Mouse (Mus musculus) E14TG2a.4 (cell line): Measurements from ENCODE around the gene Gabarap.
"Not testable (repeated sequence)": the region's sequence is repeated elsewhere in the genome, so short reads cannot be mapped to it uniquely, and the experiment has no call there.

Experiments used
- H3K27me3 ChIP-seq: 2 replicates; pipeline ENCODE4 v1.6.1; 2014; ENCODE audit warnings: low read length, control low read depth; ENCODE audit not compliant: insufficient read depth
- H3K36me3 ChIP-seq: 2 replicates; pipeline ENCODE4 v1.6.1; 2014; ENCODE audit warnings: low read length, control low read depth; ENCODE audit not compliant: insufficient read depth
- H3K4me1 ChIP-seq: replicated peaks from 2 replicates; pipeline ENCODE4 v1.6.1; 2014; ENCODE audit warnings: low read depth, low read length, control low read depth
- H3K4me3 ChIP-seq: replicated peaks from 2 replicates; pipeline ENCODE4 v1.5.1; 2014; ENCODE audit warnings: mild to moderate bottlenecking, low read length
- H3K9me3 ChIP-seq: 2 replicates; pipeline ENCODE4 v1.6.1; 2014; ENCODE audit warnings: low read length, control low read depth
- CTCF ChIP-seq: conservative IDR thresholded peaks from 2 replicates; pipeline ENCODE4 v1.5.1; 2014; ENCODE audit warnings: low read length
- NANOG ChIP-seq: IDR thresholded peaks from 2 replicates; pipeline ENCODE4 v1.6.1; 2014; ENCODE audit warnings: borderline replicate concordance, low read length, mixed read lengths
- POU5F1 ChIP-seq: IDR thresholded peaks from 2 replicates; pipeline ENCODE4 v1.6.1; 2014; ENCODE audit warnings: low read length, borderline replicate concordance

Gabarap gene

DNA sequence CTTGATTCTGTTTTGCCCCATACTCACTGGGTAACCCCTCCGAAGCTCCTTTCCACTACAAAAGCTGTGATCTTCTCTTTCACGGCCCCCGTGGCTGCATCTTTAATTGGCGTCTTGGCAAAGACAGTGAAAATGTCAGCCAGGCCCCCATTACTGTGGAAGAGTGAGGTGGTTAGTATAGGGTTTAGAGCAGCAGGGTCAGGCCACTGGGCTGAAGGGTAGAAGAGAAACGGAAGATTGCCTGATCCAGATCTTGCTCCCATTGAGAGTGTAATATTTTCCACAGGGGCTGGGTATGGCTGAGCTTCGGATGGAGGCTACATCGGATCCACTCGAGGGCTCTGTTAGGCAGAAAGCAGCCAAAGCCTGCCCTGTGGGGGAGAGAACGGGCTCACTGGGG lies 22.0 kb downstream of the Gabarap start:
- H3K27me3 ChIP-seq: peaks cover 5% of the 10 kb centered on the region; the same call in 1 of the 2 replicates
- H3K9me3 ChIP-seq: no peaks in the 10 kb centered on the region
- H3K4me1 ChIP-seq: peaks cover 80% of the 10 kb centered on the region
- TF ChIP-seq CTCF: no peak
- TF ChIP-seq POU5F1: no peak
- TF ChIP-seq NANOG: no peak
- H3K4me3 ChIP-seq: no peak overlapping the region
- peaks cover 65% of the 10 kb centered on the region for H3K36me3 ChIP-seq

DNA sequence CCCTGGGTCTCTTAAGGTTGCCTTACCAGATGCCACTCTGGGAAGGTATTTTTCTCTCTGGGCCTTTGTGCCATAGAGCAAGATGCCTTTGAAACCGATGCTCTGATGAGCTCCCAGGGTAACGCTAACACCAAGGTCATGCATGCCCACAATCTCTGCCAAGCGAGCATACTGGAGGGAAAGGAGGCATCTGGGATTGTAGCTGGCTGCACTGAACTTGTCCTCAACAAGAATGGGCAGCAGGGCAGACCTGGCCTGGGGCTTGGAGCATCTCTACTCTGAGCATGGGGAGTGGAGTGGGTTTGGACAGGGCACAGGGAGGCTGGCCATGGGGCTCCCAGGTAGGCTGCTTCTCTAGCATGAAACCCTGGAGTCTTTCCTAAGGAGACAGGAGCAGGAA lies 22.5 kb downstream of the Gabarap start:
- Histone ChIP-seq H3K4me3 (no peak overlapping the region), H3K36me3 (peaks cover 60% of the 10 kb centered on the region), H3K4me1 (peaks cover 78% of the 10 kb centered on the region), H3K9me3 (no peaks in the 10 kb centered on the region), H3K27me3 (peaks cover 5% of the 10 kb centered on the region; the same call in 1 of the 2 replicates)
- no peak for TF ChIP-seq POU5F1
- TF ChIP-seq CTCF: no peak
- TF ChIP-seq NANOG: no peak

DNA sequence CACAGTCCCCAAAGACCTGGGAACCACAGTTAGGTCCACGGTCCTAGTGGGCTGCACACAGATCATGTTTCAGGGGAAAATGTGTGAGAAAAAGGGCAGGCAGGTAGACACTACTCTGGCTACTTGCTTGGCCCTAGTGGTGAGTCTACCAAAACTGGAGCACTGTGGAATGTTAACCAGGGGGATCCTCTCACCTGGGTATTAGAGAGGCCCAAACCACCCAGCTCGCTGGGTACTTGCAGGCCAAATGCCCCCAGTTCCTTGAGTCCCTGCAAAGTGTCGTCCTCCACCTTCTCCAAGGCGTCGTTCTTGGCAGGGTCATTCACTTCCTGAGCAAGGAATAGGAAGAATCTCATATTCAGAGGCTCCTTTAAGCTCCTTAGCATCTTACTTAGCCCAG lies 23.1 kb downstream of the Gabarap start:
- peaks cover 54% of the 10 kb centered on the region for H3K36me3 ChIP-seq
- no peaks in the 10 kb centered on the region for H3K9me3 ChIP-seq
- peaks cover 5% of the 10 kb centered on the region; the same call in 1 of the 2 replicates for H3K27me3 ChIP-seq
- TF ChIP-seq CTCF: no peak
- no peak for TF ChIP-seq NANOG
- TF ChIP-seq POU5F1: no peak
- H3K4me3 ChIP-seq: no peak overlapping the region
- peaks cover 78% of the 10 kb centered on the region for H3K4me1 ChIP-seq

DNA sequence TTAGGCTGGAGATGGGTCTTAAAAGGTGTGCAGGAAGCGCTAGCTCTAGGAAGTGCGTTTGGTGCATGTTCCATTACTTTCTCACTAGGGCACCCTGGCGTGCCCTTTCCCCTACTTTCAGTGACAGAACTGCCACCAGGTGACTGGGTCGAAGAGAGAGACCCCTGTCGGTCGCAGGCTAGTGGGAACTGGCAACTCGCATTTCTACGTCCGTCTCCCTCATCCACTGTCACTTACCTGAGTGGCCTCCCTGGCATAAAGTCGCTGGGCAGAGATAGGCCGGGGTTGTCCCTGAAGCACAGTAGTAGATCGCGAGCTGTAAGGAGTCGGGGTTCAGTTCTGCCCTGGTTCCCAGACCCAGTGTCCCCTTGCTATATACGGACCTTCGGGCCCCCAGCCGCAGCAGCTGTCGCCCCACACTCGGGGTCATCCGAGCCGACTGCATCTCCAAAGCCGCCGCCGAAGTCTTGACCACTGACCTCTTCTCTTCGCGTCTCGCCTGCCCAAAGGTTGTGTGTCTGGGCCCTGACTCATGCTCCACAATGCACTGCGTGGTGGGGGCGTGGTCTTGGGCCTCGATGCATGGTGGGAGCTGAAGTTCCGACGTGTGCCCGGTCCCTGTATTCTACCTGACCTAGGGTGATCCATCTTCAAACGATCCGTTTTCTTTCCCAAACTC lies 24.1 kb downstream of the Gabarap start, which contains the start of gene Acadvl:
Acadvl (minus strand) TSS at position 532 of the 679 bp plus-strand sequence.
- Histone ChIP-seq H3K4me1 (peaks cover 79% of the 10 kb centered on the region), H3K36me3 (peaks cover 44% of the 10 kb centered on the region), H3K27me3 (peaks cover 5% of the 10 kb centered on the region; the same call in 1 of the 2 replicates), H3K9me3 (no peaks in the 10 kb centered on the region), H3K4me3 (peak within 1 kb of the TSS; percentile 82)
- TF ChIP-seq NANOG: no peak
- TF ChIP-seq CTCF: no peak
- no peak for TF ChIP-seq POU5F1

DNA sequence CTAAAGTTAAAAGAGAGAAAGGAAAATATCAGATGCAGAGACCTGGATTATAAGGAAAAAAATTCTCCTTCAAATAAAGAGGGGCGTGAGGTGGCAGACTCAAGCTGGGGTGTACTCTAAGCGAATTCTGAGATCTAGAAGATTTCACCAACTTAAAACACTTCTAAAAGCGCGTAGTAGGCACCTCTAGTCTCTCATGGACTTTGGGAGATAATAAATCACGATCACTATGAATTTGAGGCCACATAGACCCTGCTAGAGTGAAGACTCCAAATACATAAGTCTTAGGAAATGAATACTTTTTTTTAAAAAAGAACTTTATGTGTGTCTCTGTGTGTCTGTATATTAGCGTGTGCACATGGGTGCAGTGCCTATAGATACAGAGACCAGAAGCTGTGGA lies 24.7 kb downstream of the Gabarap start:
- no peaks in the 10 kb centered on the region for H3K9me3 ChIP-seq

DNA sequence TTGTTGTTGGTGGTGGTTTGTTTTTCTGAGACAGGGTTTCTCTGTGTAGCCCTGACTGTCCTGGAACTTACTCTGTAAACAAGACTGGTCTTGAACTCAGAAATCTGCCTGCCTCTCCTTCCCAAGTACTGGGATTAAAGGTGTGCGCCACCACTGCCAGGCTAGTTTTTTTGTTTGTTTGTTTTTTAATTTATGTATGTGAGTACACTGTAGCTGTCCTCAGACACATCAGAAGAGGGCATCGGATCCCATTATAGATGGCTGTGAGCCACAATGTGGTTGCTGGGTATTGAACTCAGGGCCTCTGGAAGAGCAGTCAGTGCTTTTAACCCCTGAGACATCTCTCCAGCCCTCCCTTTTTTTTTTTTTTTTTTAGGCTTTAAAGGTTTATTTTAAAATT lies 25.2 kb downstream of the Gabarap start:
- Histone ChIP-seq H3K4me1 (peaks cover 77% of the 10 kb centered on the region), H3K36me3 (peaks cover 32% of the 10 kb centered on the region)
- not testable (repeated sequence) for H3K9me3 ChIP-seq, H3K27me3 ChIP-seq, H3K4me3 ChIP-seq

More for the DNA sequence above, 24.7 kb downstream of the Gabarap start:
- H3K36me3 ChIP-seq: peaks cover 37% of the 10 kb centered on the region
- H3K4me3 ChIP-seq: no peak overlapping the region
- H3K27me3 ChIP-seq: peaks cover 5% of the 10 kb centered on the region; the same call in 1 of the 2 replicates
- TF ChIP-seq CTCF: no peak
- TF ChIP-seq POU5F1: no peak
- TF ChIP-seq NANOG: no peak
- peaks cover 79% of the 10 kb centered on the region for H3K4me1 ChIP-seq

DNA sequence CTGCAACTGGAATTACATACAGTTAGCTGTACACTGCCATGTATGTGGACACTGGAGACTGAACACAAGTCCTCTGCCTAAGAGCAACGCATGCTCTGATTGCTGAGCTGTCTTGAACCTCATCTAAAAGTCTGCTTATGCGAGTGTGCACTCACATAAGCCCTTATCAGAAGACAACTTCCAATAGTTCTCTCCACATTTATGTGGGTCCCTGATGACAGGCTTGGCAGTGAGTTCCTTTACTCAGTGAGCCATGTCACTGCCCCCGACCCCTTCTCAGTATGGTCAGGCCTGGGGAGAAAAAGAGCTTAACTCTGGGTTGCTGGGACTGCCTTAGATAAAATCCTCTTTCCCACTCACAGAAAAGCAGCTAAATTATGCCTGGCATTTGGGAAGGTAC lies 25.7 kb downstream of the Gabarap start, which contains the start of gene Dlg4:
Dlg4 (plus strand) TSS at position 274 of the 400 bp plus-strand sequence.
- Histone ChIP-seq H3K4me3 (no peak within 1 kb of the TSS), H3K9me3 (no peaks in the 10 kb centered on the region)

DNA sequence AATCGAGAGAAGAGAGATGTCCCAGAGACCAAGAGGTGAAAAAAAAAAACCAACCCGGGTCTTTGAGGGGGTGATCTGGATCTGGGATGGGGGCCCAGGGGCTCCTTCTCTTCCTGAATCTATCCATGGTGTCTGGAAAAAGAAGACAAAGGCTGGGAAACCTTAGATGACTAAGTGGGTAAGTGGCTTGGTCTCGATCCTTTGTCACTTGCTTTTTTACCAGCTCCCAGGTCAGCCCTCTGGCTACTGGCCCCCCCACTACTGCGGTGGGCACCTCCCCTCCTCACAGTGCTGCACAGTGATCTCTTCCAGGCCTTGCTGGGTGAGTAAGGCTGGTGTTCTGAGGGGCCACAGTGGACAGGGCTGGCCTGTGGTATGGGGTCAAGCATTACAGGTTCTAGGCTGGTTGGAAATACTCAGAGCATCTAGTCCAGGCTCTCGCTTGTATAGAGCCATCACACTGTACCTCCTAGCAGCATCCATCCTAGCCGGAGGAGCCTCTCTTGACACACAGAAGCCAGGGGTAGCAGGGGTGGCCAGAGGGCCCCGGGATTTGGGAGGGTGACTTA lies 26.3 kb downstream of the Gabarap start:
- Histone ChIP-seq H3K36me3 (peaks cover 21% of the 10 kb centered on the region), H3K9me3 (no peaks in the 10 kb centered on the region)
- TF ChIP-seq NANOG (no peak), POU5F1 (no peak), CTCF (no peak)

More for the DNA sequence above, 25.7 kb downstream of the Gabarap start, which contains the start of gene Dlg4:
- no peak for TF ChIP-seq CTCF
- TF ChIP-seq POU5F1: no peak
- no peak for TF ChIP-seq NANOG
- peaks cover 5% of the 10 kb centered on the region; the same call in 1 of the 2 replicates for H3K27me3 ChIP-seq
- H3K4me1 ChIP-seq: peaks cover 72% of the 10 kb centered on the region
- H3K36me3 ChIP-seq: peaks cover 27% of the 10 kb centered on the region

More for the DNA sequence above, 26.3 kb downstream of the Gabarap start:
- Histone ChIP-seq H3K27me3 (peaks cover 9% of the 10 kb centered on the region), H3K4me1 (peaks cover 66% of the 10 kb centered on the region), H3K4me3 (no peak overlapping the region)
